Mouse (Mus musculus): ENCODE results near the gene Gckr. TPM values are rescaled to one million over a fixed set of nuclear protein-coding genes. Genes with fewer than 3 reads are reported as not detected.

Gckr gene
- polyA plus RNA-seq, 1 experiment = 0.48 TPM

- no peak for TF ChIP-seq EP300 (IDR thresholded peaks at IDR 0.05; ENCODE audit: insufficient read depth, low read depth, low read length)
- no peak for TF ChIP-seq POLR2A (IDR thresholded peaks at IDR 0.05; ENCODE audit: insufficient read depth, low read length)
- TF ChIP-seq CTCF (IDR thresholded peaks at IDR 0.05; ENCODE audit: low read depth, low read length) = no peak
- no peak overlapping the region for H3K4me3 ChIP-seq (ENCODE audit: low read depth, low read length)
- H3K9ac ChIP-seq (ENCODE audit: low read depth, poor library complexity, severe bottlenecking) = no peak overlapping the region
- H3K4me1 ChIP-seq (ENCODE audit: control insufficient read depth, insufficient read depth, low read length) = peaks cover 2% of the 10 kb centered on the region
- no peak overlapping the region for H3K27ac ChIP-seq (ENCODE audit: insufficient read depth, low read length)
- no peaks in the 10 kb centered on the region for H3K27me3 ChIP-seq (ENCODE audit: control insufficient read depth, insufficient read depth, low read length, poor library complexity, severe bottlenecking)
- no peaks in the 10 kb centered on the region for H3K9me3 ChIP-seq (replicated peaks; ENCODE audit: control insufficient read depth, insufficient read depth, low read length, poor library complexity, severe bottlenecking)
- H3K36me3 ChIP-seq (ENCODE audit: control insufficient read depth, insufficient read depth, low read length, poor library complexity, severe bottlenecking) = peaks cover 8% of the 10 kb centered on the region; the same call in 1 of the 2 replicates
Observed at GRCm38 (mm10) chr5:31253806-31254205, 43.4 kb upstream of the Gckr start.

- Histone ChIP-seq H3K4me3 (ENCODE audit: low read depth, low read length) (no peak overlapping the region), H3K9me3 (replicated peaks; ENCODE audit: control insufficient read depth, insufficient read depth, low read length, poor library complexity, severe bottlenecking) (no peaks in the 10 kb centered on the region), H3K36me3 (ENCODE audit: control insufficient read depth, insufficient read depth, low read length, poor library complexity, severe bottlenecking) (peaks cover 8% of the 10 kb centered on the region; the same call in 1 of the 2 replicates), H3K9ac (ENCODE audit: low read depth, poor library complexity, severe bottlenecking) (no peak overlapping the region), H3K4me1 (ENCODE audit: control insufficient read depth, insufficient read depth, low read length) (peaks cover 2% of the 10 kb centered on the region), H3K27ac (ENCODE audit: insufficient read depth, low read length) (peak overlapping the region; percentile 32; the same call in 1 of the 2 replicates), H3K27me3 (ENCODE audit: control insufficient read depth, insufficient read depth, low read length, poor library complexity, severe bottlenecking) (no peaks in the 10 kb centered on the region)
- TF ChIP-seq CTCF (IDR thresholded peaks at IDR 0.05; ENCODE audit: low read depth, low read length) (no peak), EP300 (IDR thresholded peaks at IDR 0.05; ENCODE audit: insufficient read depth, low read depth, low read length) (no peak), POLR2A (IDR thresholded peaks at IDR 0.05; ENCODE audit: insufficient read depth, low read length) (no peak)
Observed at GRCm38 (mm10) chr5:31254452-31254851, 42.8 kb upstream of the Gckr start.

- Histone ChIP-seq H3K4me1 (ENCODE audit: control insufficient read depth, insufficient read depth, low read length) (peaks cover 2% of the 10 kb centered on the region), H3K9me3 (replicated peaks; ENCODE audit: control insufficient read depth, insufficient read depth, low read length, poor library complexity, severe bottlenecking) (no peaks in the 10 kb centered on the region), H3K36me3 (ENCODE audit: control insufficient read depth, insufficient read depth, low read length, poor library complexity, severe bottlenecking) (peaks cover 7% of the 10 kb centered on the region; the same call in 1 of the 2 replicates), H3K27me3 (ENCODE audit: control insufficient read depth, insufficient read depth, low read length, poor library complexity, severe bottlenecking) (no peaks in the 10 kb centered on the region), H3K27ac (ENCODE audit: insufficient read depth, low read length) (peak overlapping the region; percentile 24; the same call in 1 of the 2 replicates), H3K9ac (ENCODE audit: low read depth, poor library complexity, severe bottlenecking) (no peak overlapping the region), H3K4me3 (ENCODE audit: low read depth, low read length) (no peak overlapping the region)
- no peak for TF ChIP-seq CTCF (IDR thresholded peaks at IDR 0.05; ENCODE audit: low read depth, low read length)
- no peak for TF ChIP-seq POLR2A (IDR thresholded peaks at IDR 0.05; ENCODE audit: insufficient read depth, low read length)
- TF ChIP-seq EP300 (IDR thresholded peaks at IDR 0.05; ENCODE audit: insufficient read depth, low read depth, low read length) = no peak
Observed at GRCm38 (mm10) chr5:31254901-31255300, 42.3 kb upstream of the Gckr start.

- TF ChIP-seq POLR2A (IDR thresholded peaks at IDR 0.05; ENCODE audit: insufficient read depth, low read length) (no peak), EP300 (IDR thresholded peaks at IDR 0.05; ENCODE audit: insufficient read depth, low read depth, low read length) (no peak), CTCF (IDR thresholded peaks at IDR 0.05; ENCODE audit: low read depth, low read length) (no peak)
- Histone ChIP-seq H3K9ac (ENCODE audit: low read depth, poor library complexity, severe bottlenecking) (no peak overlapping the region), H3K36me3 (ENCODE audit: control insufficient read depth, insufficient read depth, low read length, poor library complexity, severe bottlenecking) (peaks cover 4% of the 10 kb centered on the region; the same call in 1 of the 2 replicates), H3K27me3 (ENCODE audit: control insufficient read depth, insufficient read depth, low read length, poor library complexity, severe bottlenecking) (no peaks in the 10 kb centered on the region), H3K4me1 (ENCODE audit: control insufficient read depth, insufficient read depth, low read length) (peaks cover 2% of the 10 kb centered on the region), H3K9me3 (replicated peaks; ENCODE audit: control insufficient read depth, insufficient read depth, low read length, poor library complexity, severe bottlenecking) (no peaks in the 10 kb centered on the region), H3K27ac (ENCODE audit: insufficient read depth, low read length) (no peak overlapping the region), H3K4me3 (ENCODE audit: low read depth, low read length) (no peak overlapping the region)
Observed at GRCm38 (mm10) chr5:31255381-31255780, 41.9 kb upstream of the Gckr start.

GRCm38 (mm10) chr5:31255971-31256370 lies 41.3 kb upstream of the Gckr start:
- H3K9me3 ChIP-seq (replicated peaks; ENCODE audit: control insufficient read depth, insufficient read depth, low read length, poor library complexity, severe bottlenecking) = no peaks in the 10 kb centered on the region
- TF ChIP-seq CTCF (IDR thresholded peaks at IDR 0.05; ENCODE audit: low read depth, low read length) (no peak), EP300 (IDR thresholded peaks at IDR 0.05; ENCODE audit: insufficient read depth, low read depth, low read length) (no peak), POLR2A (IDR thresholded peaks at IDR 0.05; ENCODE audit: insufficient read depth, low read length) (no peak)
- H3K27me3 ChIP-seq (ENCODE audit: control insufficient read depth, insufficient read depth, low read length, poor library complexity, severe bottlenecking) = no peaks in the 10 kb centered on the region
- no peak overlapping the region for H3K27ac ChIP-seq (ENCODE audit: insufficient read depth, low read length)
- H3K4me3 ChIP-seq (ENCODE audit: low read depth, low read length) = no peak overlapping the region
- H3K36me3 ChIP-seq (ENCODE audit: control insufficient read depth, insufficient read depth, low read length, poor library complexity, severe bottlenecking) = peaks cover 4% of the 10 kb centered on the region; the same call in 1 of the 2 replicates
- no peak overlapping the region for H3K9ac ChIP-seq (ENCODE audit: low read depth, poor library complexity, severe bottlenecking)
- peaks cover 2% of the 10 kb centered on the region for H3K4me1 ChIP-seq (ENCODE audit: control insufficient read depth, insufficient read depth, low read length)

GRCm38 (mm10) chr5:31257616-31258015 lies 39.6 kb upstream of the Gckr start:
- Histone ChIP-seq H3K27ac (ENCODE audit: insufficient read depth, low read length) (no peak overlapping the region), H3K36me3 (ENCODE audit: control insufficient read depth, insufficient read depth, low read length, poor library complexity, severe bottlenecking) (peaks cover 4% of the 10 kb centered on the region; the same call in 1 of the 2 replicates), H3K4me1 (ENCODE audit: control insufficient read depth, insufficient read depth, low read length) (peaks cover 2% of the 10 kb centered on the region), H3K27me3 (ENCODE audit: control insufficient read depth, insufficient read depth, low read length, poor library complexity, severe bottlenecking) (no peaks in the 10 kb centered on the region), H3K4me3 (ENCODE audit: low read depth, low read length) (no peak overlapping the region), H3K9ac (ENCODE audit: low read depth, poor library complexity, severe bottlenecking) (no peak overlapping the region), H3K9me3 (replicated peaks; ENCODE audit: control insufficient read depth, insufficient read depth, low read length, poor library complexity, severe bottlenecking) (no peaks in the 10 kb centered on the region)
- no peak for TF ChIP-seq CTCF (IDR thresholded peaks at IDR 0.05; ENCODE audit: low read depth, low read length)

Measured in ES-Bruce4 (cell line).